Mouse (Mus musculus) MEL (cell line): ENCODE results near the gene Frmd4b. TPM values are rescaled to one million over a fixed set of nuclear protein-coding genes. Genes with fewer than 3 reads are reported as not detected.

ENCODE experiments used
- DNase-seq: peaks from one replicate; pipeline ENCODE4 v3.0.0; 2011; ENCODE audit warnings: low read depth, low spot score
- H3K27ac ChIP-seq: 2 replicates; pipeline ENCODE4 v1.5.1; 2012; ENCODE audit warnings: low read depth, mild to moderate bottlenecking, control low read depth, low read length, moderate library complexity; ENCODE audit not compliant: control insufficient read depth
- H3K27me3 ChIP-seq, 2 experiments: fragments of 150-350 bp in 1 of 2; sonication (generic) in 1 of 2; 2 replicates each; pipeline ENCODE4 v1.6.1; 2012; ENCODE audit warnings: low read length in 2 of 2, mild to moderate bottlenecking in 2 of 2, improper control_type of control experiment in 1 of 2, moderate library complexity in 1 of 2; ENCODE audit not compliant: insufficient read depth in 2 of 2, control insufficient read depth in 1 of 2
- H3K36me3 ChIP-seq, 2 experiments: 2 replicates each; pipeline ENCODE4 v1.6.1; 2012 to 2014; ENCODE audit warnings: low read length in 2 of 2, improper control_type of control experiment in 1 of 2, inconsistent platforms in 1 of 2, mild to moderate bottlenecking in 1 of 2; ENCODE audit not compliant: insufficient read depth in 2 of 2, control insufficient read depth in 1 of 2
- H3K4me1 ChIP-seq, 2 experiments: fragments of 150-350 bp in 1 of 2; sonication (generic) in 1 of 2; 2 replicates each; pipeline ENCODE4 v1.6.1; 2012; ENCODE audit warnings: low read length in 2 of 2, improper control_type of control experiment in 1 of 2, mild to moderate bottlenecking in 1 of 2; ENCODE audit not compliant: insufficient read depth in 2 of 2, control insufficient read depth in 1 of 2
- H3K4me3 ChIP-seq, 2 experiments: fragments of 150-350 bp in 1 of 2; sonication (generic) in 1 of 2; 2 replicates each; pipeline ENCODE4 v1.5.1; 2012; ENCODE audit warnings: low read depth in 2 of 2, low read length in 2 of 2, mild to moderate bottlenecking in 2 of 2, moderate library complexity in 2 of 2, control low read depth in 1 of 2, improper control_type of control experiment in 1 of 2; ENCODE audit not compliant: control insufficient read depth in 1 of 2, insufficient read depth in 1 of 2
- H3K79me2 ChIP-seq: 2 replicates; pipeline ENCODE4 v1.6.1; 2012; ENCODE audit warnings: mild to moderate bottlenecking, low read length, moderate library complexity; ENCODE audit not compliant: control insufficient read depth, poor library complexity, insufficient read depth
- H3K9ac ChIP-seq: 2 replicates; pipeline ENCODE4 v1.6.1; 2012; ENCODE audit warnings: low read depth, mild to moderate bottlenecking, control low read depth, low read length, moderate library complexity; ENCODE audit not compliant: control insufficient read depth, poor library complexity, severe bottlenecking
- H3K9me3 ChIP-seq: fragments of 150-350 bp; sonication (generic); replicated peaks from 2 replicates; pipeline ENCODE4 v1.6.1; 2012; ENCODE audit warnings: mild to moderate bottlenecking, low read length, improper control_type of control experiment, moderate library complexity; ENCODE audit not compliant: insufficient read depth
- BHLHE40 ChIP-seq: IDR thresholded peaks from 2 replicates; pipeline ENCODE4 v1.6.1; 2012; ENCODE audit warnings: low read depth, mild to moderate bottlenecking, inconsistent platforms, low read length, improper control_type of control experiment, borderline replicate concordance
- CHD2 ChIP-seq: IDR thresholded peaks from 2 replicates; pipeline ENCODE4 v1.6.1; 2011; ENCODE audit warnings: low read length, improper control_type of control experiment
- E2F4 ChIP-seq: IDR thresholded peaks from 2 replicates; pipeline ENCODE4 v1.6.1; 2011; ENCODE audit warnings: low read depth, low read length, improper control_type of control experiment, borderline replicate concordance
- EP300 ChIP-seq, 2 experiments: IDR thresholded peaks; 2 replicates each; pipeline ENCODE4 v1.6.1; 2011; ENCODE audit warnings: improper control_type of control experiment in 2 of 2, low read length in 2 of 2, low read depth in 1 of 2, mild to moderate bottlenecking in 1 of 2
- ETS1 ChIP-seq: IDR thresholded peaks from 2 replicates; pipeline ENCODE4 v1.6.1; 2012; ENCODE audit warnings: low read depth, mild to moderate bottlenecking, inconsistent platforms, low read length, improper control_type of control experiment, moderate library complexity
- GATA1 ChIP-seq: IDR thresholded peaks from 2 replicates; pipeline ENCODE4 v1.6.1; 2011; ENCODE audit warnings: low read depth, low read length, improper control_type of control experiment
- HCFC1 ChIP-seq: IDR thresholded peaks from 2 replicates; pipeline ENCODE4 v1.6.1; 2012; ENCODE audit warnings: low read depth, mild to moderate bottlenecking, inconsistent platforms, low read length, improper control_type of control experiment, moderate library complexity
- JUND ChIP-seq: IDR thresholded peaks from 2 replicates; pipeline ENCODE4 v1.6.1; 2011; ENCODE audit warnings: low read depth, mild to moderate bottlenecking, improper control_type of control experiment, low read length
- KAT2A ChIP-seq: conservative IDR thresholded peaks from 2 replicates; pipeline ENCODE4 v1.6.1; 2012; ENCODE audit warnings: low read depth, low read length, improper control_type of control experiment, inconsistent platforms
- MAFK ChIP-seq: IDR thresholded peaks from 2 replicates; pipeline ENCODE4 v1.6.1; 2011; ENCODE audit warnings: low read depth, mild to moderate bottlenecking, low read length, improper control_type of control experiment, borderline replicate concordance
- MAX ChIP-seq: IDR thresholded peaks from 2 replicates; pipeline ENCODE4 v1.6.1; 2011; ENCODE audit warnings: low read length, improper control_type of control experiment
- MAZ ChIP-seq: IDR thresholded peaks from 2 replicates; pipeline ENCODE4 v1.6.1; 2012; ENCODE audit warnings: low read depth, mild to moderate bottlenecking, inconsistent platforms, low read length, improper control_type of control experiment
- MEF2A ChIP-seq: IDR thresholded peaks from 2 replicates; pipeline ENCODE4 v1.6.1; 2014; ENCODE audit warnings: low read depth, mild to moderate bottlenecking, inconsistent platforms, low read length, improper control_type of control experiment; ENCODE audit not compliant: poor library complexity, insufficient replicate concordance, severe bottlenecking; ENCODE audit errors: extremely low read depth
- MXI1 ChIP-seq: IDR thresholded peaks from 2 replicates; pipeline ENCODE4 v1.6.1; 2011; ENCODE audit warnings: mild to moderate bottlenecking, low read depth, low read length, improper control_type of control experiment
- MYB ChIP-seq: IDR thresholded peaks from 2 replicates; pipeline ENCODE4 v1.6.1; 2011; ENCODE audit warnings: mild to moderate bottlenecking, low read depth, low read length, improper control_type of control experiment
- MYC ChIP-seq: IDR thresholded peaks from 2 replicates; pipeline ENCODE4 v1.6.1; 2011; ENCODE audit warnings: low read depth, mild to moderate bottlenecking, low read length, improper control_type of control experiment, moderate library complexity
- NRF1 ChIP-seq: IDR thresholded peaks from 2 replicates; pipeline ENCODE4 v1.6.1; 2014; ENCODE audit warnings: low read depth, mild to moderate bottlenecking, inconsistent platforms, low read length, improper control_type of control experiment, moderate library complexity; ENCODE audit not compliant: poor library complexity, insufficient read depth, severe bottlenecking
- POLR2A ChIP-seq, 2 experiments: IDR thresholded peaks; 2 replicates each; pipeline ENCODE4 v1.6.1; 2011 to 2012; ENCODE audit warnings: low read length in 2 of 2, mild to moderate bottlenecking in 2 of 2, control low read depth in 1 of 2, improper control_type of control experiment in 1 of 2, low read depth in 1 of 2, moderate library complexity in 1 of 2; ENCODE audit not compliant: control insufficient read depth in 1 of 2, insufficient read depth in 1 of 2, poor library complexity in 1 of 2
- POLR2AphosphoS2 ChIP-seq: IDR thresholded peaks from 2 replicates; pipeline ENCODE4 v1.6.1; 2011; ENCODE audit warnings: low read length, improper control_type of control experiment
- RAD21 ChIP-seq: IDR thresholded peaks from 2 replicates; pipeline ENCODE4 v1.6.1; 2011; ENCODE audit warnings: mild to moderate bottlenecking, low read depth, low read length, improper control_type of control experiment
- SMC3 ChIP-seq: IDR thresholded peaks from 2 replicates; pipeline ENCODE4 v1.6.1; 2011; ENCODE audit warnings: low read depth, low read length, improper control_type of control experiment
- TBP ChIP-seq: IDR thresholded peaks from 2 replicates; pipeline ENCODE4 v1.8.0; 2011; ENCODE audit warnings: low read depth, low read length, improper control_type of control experiment
- TCF12 ChIP-seq: IDR thresholded peaks from 2 replicates; pipeline ENCODE4 v1.6.1; 2014; ENCODE audit warnings: low read depth, mild to moderate bottlenecking, inconsistent platforms, low read length, improper control_type of control experiment, moderate library complexity
- UBTF ChIP-seq: IDR thresholded peaks from 2 replicates; pipeline ENCODE4 v1.6.1; 2012; ENCODE audit warnings: low read depth, mild to moderate bottlenecking, inconsistent platforms, low read length, improper control_type of control experiment, moderate library complexity, borderline replicate concordance; ENCODE audit not compliant: insufficient read depth
- USF1 ChIP-seq: IDR thresholded peaks from 2 replicates; pipeline ENCODE4 v1.6.1; 2014; ENCODE audit warnings: low read depth, mild to moderate bottlenecking, inconsistent platforms, low read length, improper control_type of control experiment, moderate library complexity
- USF2 ChIP-seq, 2 experiments: IDR thresholded peaks; 2 replicates each; pipeline ENCODE4 v1.6.1; 2011 to 2012; ENCODE audit warnings: improper control_type of control experiment in 2 of 2, low read length in 2 of 2, borderline replicate concordance in 1 of 2, inconsistent platforms in 1 of 2, low read depth in 1 of 2, mild to moderate bottlenecking in 1 of 2; ENCODE audit not compliant: insufficient read depth in 1 of 2
- ZMIZ1 ChIP-seq: IDR thresholded peaks from 2 replicates; pipeline ENCODE4 v1.6.1; 2012; ENCODE audit warnings: low read depth, mild to moderate bottlenecking, inconsistent platforms, low read length, improper control_type of control experiment, moderate library complexity
- polyA plus RNA-seq, 2 experiments: library from polyadenylated mRNA; stranded (reverse) in 1 of 2; unstranded in 1 of 2; fragments of >175 nt in 1 of 2; fragments of >200 nt in 1 of 2; gene quantifications; 2 replicates each; pipeline versions ENCODE4 v1.2.1 to v1.2.4; 2012; ENCODE audit warnings: low replicate concordance in 2 of 2, low read depth in 1 of 2; ENCODE audit not compliant: insufficient read length in 2 of 2, insufficient read depth in 1 of 2, missing spikeins in 1 of 2
- total RNA-seq: library from RNA; depleted of rRNA; stranded (reverse); fragments of 300-350 nt; gene quantifications from 2 replicates; pipeline ENCODE4 v1.2.3, GENCODE M21; 2012

The Frmd4b gene
- total and polyA plus RNA-seq, 3 experiments: 0.18 TPM; not detected in 2

- no peak overlapping the region for H3K9ac ChIP-seq
- no peak for DNase-seq
- no peaks in the 10 kb centered on the region for H3K79me2 ChIP-seq
- H3K4me3 ChIP-seq: no peak overlapping the region
- no peaks in the 10 kb centered on the region for H3K36me3 ChIP-seq
- no peak overlapping the region for H3K27ac ChIP-seq
- TF ChIP-seq NRF1 (no peak), GATA1 (no peak), MYC (no peak), JUND (no peak), MAFK (no peak), CHD2 (no peak), USF2 (IDR thresholded peaks at IDR 0.05; ENCODE audit: borderline replicate concordance in 1 of 2, insufficient read depth in 1 of 2, low read depth in 1 of 2, low read length in 2 of 2) (no peak), MYB (no peak), UBTF (no peak), TCF12 (no peak), MAZ (no peak), TBP (no peak), SMC3 (no peak), POLR2A (IDR thresholded peaks at IDR 0.05; ENCODE audit: control insufficient read depth in 1 of 2, insufficient read depth in 1 of 2, low read depth in 1 of 2, low read length in 2 of 2, poor library complexity in 1 of 2) (no peak), RAD21 (no peak), MEF2A (no peak), EP300 (IDR thresholded peaks at IDR 0.05; ENCODE audit: low read depth in 1 of 2, low read length in 2 of 2) (no peak), KAT2A (no peak), MAX (no peak), E2F4 (no peak)
- H3K27me3 ChIP-seq: no peaks in the 10 kb centered on the region
- H3K9me3 ChIP-seq: no peaks in the 10 kb centered on the region
- no peaks in the 10 kb centered on the region for H3K4me1 ChIP-seq
Measured at GRCm38 (mm10) chr6:97615901-97616461, 1.4 kb downstream of the Frmd4b start.

GRCm38 (mm10) chr6:97614179-97614578 lies 3.2 kb downstream of the Frmd4b start:
- no peaks in the 10 kb centered on the region for H3K9me3 ChIP-seq
- H3K27me3 ChIP-seq: no peaks in the 10 kb centered on the region
- DNase-seq: no peak
- H3K4me3 ChIP-seq: no peak overlapping the region
- no peaks in the 10 kb centered on the region for H3K4me1 ChIP-seq
- no peaks in the 10 kb centered on the region for H3K79me2 ChIP-seq
- no peak overlapping the region for H3K9ac ChIP-seq
- no peaks in the 10 kb centered on the region for H3K36me3 ChIP-seq
- no peak overlapping the region for H3K27ac ChIP-seq
- TF ChIP-seq MXI1 (no peak), POLR2A (IDR thresholded peaks at IDR 0.05; ENCODE audit: control insufficient read depth in 1 of 2, insufficient read depth in 1 of 2, low read depth in 1 of 2, low read length in 2 of 2, poor library complexity in 1 of 2) (no peak), ETS1 (no peak), MYB (no peak), GATA1 (no peak), HCFC1 (no peak), BHLHE40 (no peak), POLR2AphosphoS2 (no peak), RAD21 (no peak), ZMIZ1 (no peak), USF1 (no peak)
